Comparison of ENCODE assay signal across 15 mouse cellular contexts in the genomic region with DNA sequence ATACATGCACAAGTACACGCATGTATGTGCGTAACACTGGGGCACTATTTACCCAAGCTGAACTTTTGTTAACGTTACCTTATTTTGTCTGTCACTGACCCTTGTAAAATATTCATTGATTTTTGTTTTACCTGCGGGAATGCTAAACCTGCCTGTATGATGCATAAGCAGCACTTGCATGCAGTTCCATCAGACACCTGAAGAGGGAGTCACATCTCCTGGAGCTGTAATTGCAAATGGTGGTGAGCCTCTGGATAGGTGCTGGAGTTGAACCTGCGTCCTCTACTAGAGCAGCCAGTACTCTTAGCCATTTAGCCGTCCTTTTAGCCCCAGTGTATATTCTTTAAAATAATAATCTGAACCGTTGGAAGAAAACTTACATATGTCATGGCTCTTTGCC.
A peak's percentile ranks its signal among the peaks of the same experiment; 100 is the strongest.
DNase-seq lines count a peak whose midpoint lies in the region; ATAC-seq and TF ChIP-seq lines count a peak whose summit lies in the region.
"Had no signal": no experiment of that assay in that cellular context is flagged by ENCODE, and none has a peak within 500 bp of the region (broad histone marks: within the 10 kb centered on the region; RNA-seq: fewer than 3 reads in every experiment).

No protein-coding gene starts in this region.

- TF ChIP-seq EP300 in heart, adult 2 months (IDR thresholded peaks at IDR 0.05; ENCODE audit: insufficient read depth, low read depth, low read length), result no peak
- TF ChIP-seq EP300 in liver, postnatal 0 days (IDR thresholded peaks at IDR 0.05; ENCODE audit: low read depth), result no peak

- no peaks in the 10 kb centered on the region; the same call in 1 of the 2 replicates for H3K36me3 ChIP-seq in heart, adult 2 months (ENCODE audit: control insufficient read depth, insufficient read depth, low read length)
- 0 out of 2 replicates have a peak, but pooled peaks cover 3% of the 10 kb centered on the region for H3K36me3 ChIP-seq in heart, embryonic 11.5 days (ENCODE audit: control insufficient read depth, insufficient read depth, low read length)
- H3K36me3 ChIP-seq in liver, postnatal 0 days (replicated peaks; ENCODE audit: insufficient read depth, low read length), result no peaks in the 10 kb centered on the region
- no peaks in the 10 kb centered on the region for H3K36me3 ChIP-seq in liver, embryonic 11.5 days (ENCODE audit: control insufficient read depth, insufficient read depth, low read length)
- H3K36me3 ChIP-seq in forebrain, postnatal 0 days (ENCODE audit: insufficient read depth), result peaks cover 8% of the 10 kb centered on the region; the same call in 1 of the 2 replicates
- H3K36me3 ChIP-seq: heart, embryonic 15.5 days; hindbrain, embryonic 15.5 days had no signal

- no peak for DNase-seq in heart, adult 2 months
- no peak for DNase-seq in liver, postnatal 0 days
- no peak for DNase-seq in liver, embryonic 11.5 days (ENCODE audit: low spot score)
- peak; percentile 85 for DNase-seq in ES-CJ7 (ENCODE audit: low read depth, low spot score)
- DNase-seq in forebrain, postnatal 0 days, result no peak
- DNase-seq in embryo, embryonic 11 days, result no peak
- DNase-seq: cerebellum, adult 8-10 months; thymus, adult 18-20 months had no signal

- 97% methylated on average over 7 of the region's 7 CpGs for WGBS in heart, adult 2 months
- 90% methylated on average over 7 of the region's 7 CpGs for WGBS in heart, embryonic 11.5 days (ENCODE audit: insufficient replicate concordance)
- 74% methylated on average over 7 of the region's 7 CpGs for WGBS in liver, postnatal 0 days (ENCODE audit: insufficient replicate concordance)
- 85% methylated on average over 7 of the region's 7 CpGs for WGBS in liver, embryonic 11.5 days
- 97% methylated on average over 7 of the region's 7 CpGs for WGBS in forebrain, postnatal 0 days

- H3K4me2 ChIP-seq in heart, embryonic 11.5 days, result no peak overlapping the region
- no peak overlapping the region for H3K4me2 ChIP-seq in liver, postnatal 0 days (ENCODE audit: low read depth, low read length)
- H3K4me2 ChIP-seq in liver, embryonic 11.5 days, result no peak overlapping the region
- H3K4me2 ChIP-seq in forebrain, postnatal 0 days (ENCODE audit: low read depth), result no peak overlapping the region
- H3K4me2 ChIP-seq: heart, embryonic 15.5 days; hindbrain, embryonic 15.5 days; kidney, embryonic 15.5 days; lung, embryonic 14.5 days had no signal

- ATAC-seq in heart, embryonic 11.5 days (replicated peaks; ENCODE audit: insufficient number of reproducible peaks, low FRiP score, low TSS enrichment), result no peak
- no peak for ATAC-seq in liver, postnatal 0 days
- ATAC-seq in liver, embryonic 11.5 days (replicated peaks; ENCODE audit: low FRiP score), result no peak
- no peak for ATAC-seq in forebrain, postnatal 0 days

- H3K9ac ChIP-seq in heart, adult 2 months (ENCODE audit: low read depth, low read length), result no peak overlapping the region
- no peak overlapping the region for H3K9ac ChIP-seq in heart, embryonic 11.5 days (ENCODE audit: low read depth, low read length)
- H3K9ac ChIP-seq in liver, postnatal 0 days (replicated peaks), result no peak overlapping the region
- H3K9ac ChIP-seq in liver, embryonic 11.5 days (ENCODE audit: low read depth, low read length), result no peak overlapping the region
- no peak overlapping the region for H3K9ac ChIP-seq in forebrain, postnatal 0 days
- H3K9ac ChIP-seq: heart, embryonic 15.5 days; hindbrain, embryonic 15.5 days; kidney, embryonic 15.5 days; lung, embryonic 14.5 days had no signal

- TF ChIP-seq POLR2A in heart, adult 2 months (IDR thresholded peaks at IDR 0.05; ENCODE audit: insufficient read depth, low read depth, low read length), result no peak
- TF ChIP-seq POLR2A in cortical plate, adult 2 months (IDR thresholded peaks at IDR 0.05; ENCODE audit: extremely low read depth, insufficient read depth, low read length), result no peak

- H3K4me1 ChIP-seq in heart, adult 2 months (ENCODE audit: control insufficient read depth, insufficient read depth, low read length), result peaks cover 3% of the 10 kb centered on the region
- peaks cover 8% of the 10 kb centered on the region for H3K4me1 ChIP-seq in heart, embryonic 11.5 days (ENCODE audit: control insufficient read depth, insufficient read depth, low read length)
- no peaks in the 10 kb centered on the region for H3K4me1 ChIP-seq in liver, postnatal 0 days (ENCODE audit: insufficient read depth)
- H3K4me1 ChIP-seq in liver, embryonic 11.5 days (replicated peaks; ENCODE audit: control insufficient read depth, insufficient read depth, low read length), result no peaks in the 10 kb centered on the region
- H3K4me1 ChIP-seq in cortical plate, adult 2 months (ENCODE audit: control insufficient read depth, insufficient read depth, low read length), result peaks cover 2% of the 10 kb centered on the region; the same call in 1 of the 2 replicates
- H3K4me1 ChIP-seq in forebrain, postnatal 0 days (ENCODE audit: insufficient read depth), result no peaks in the 10 kb centered on the region

- H3K27ac ChIP-seq in heart, adult 2 months, result no peak overlapping the region
- no peak overlapping the region for H3K27ac ChIP-seq in heart, embryonic 11.5 days (ENCODE audit: low read depth, low read length)
- H3K27ac ChIP-seq in liver, postnatal 0 days (ENCODE audit: low read depth), result no peak overlapping the region
- H3K27ac ChIP-seq in liver, embryonic 11.5 days (ENCODE audit: low read depth, low read length), result no peak overlapping the region
- H3K27ac ChIP-seq in cortical plate, adult 2 months (ENCODE audit: insufficient read depth, low read length), result no peak overlapping the region
- no peak overlapping the region for H3K27ac ChIP-seq in forebrain, postnatal 0 days (ENCODE audit: low read depth, low read length)
- H3K27ac ChIP-seq: hindbrain, embryonic 15.5 days; kidney, embryonic 15.5 days had no signal

- H3K27me3 ChIP-seq in heart, adult 2 months (ENCODE audit: control insufficient read depth, insufficient read depth, low read length), result no peaks in the 10 kb centered on the region
- no peaks in the 10 kb centered on the region for H3K27me3 ChIP-seq in heart, embryonic 11.5 days (ENCODE audit: control insufficient read depth, insufficient read depth, low read length)
- no peaks in the 10 kb centered on the region for H3K27me3 ChIP-seq in liver, postnatal 0 days (ENCODE audit: insufficient read depth, low read length)
- H3K27me3 ChIP-seq in liver, embryonic 11.5 days (replicated peaks; ENCODE audit: control insufficient read depth, insufficient read depth, low read length), result no peaks in the 10 kb centered on the region
- no peaks in the 10 kb centered on the region for H3K27me3 ChIP-seq in forebrain, postnatal 0 days (ENCODE audit: insufficient read depth, low read length)
- H3K27me3 ChIP-seq: heart, embryonic 15.5 days; hindbrain, embryonic 15.5 days; kidney, embryonic 15.5 days had no signal

- intact Hi-C loops in heart, adult 2 months (cut with DNase I), result no loop called here

- peaks cover 6% of the 10 kb centered on the region; the same call in 1 of the 2 replicates for H3K79me2 ChIP-seq in heart, adult 2 months (replicated peaks; ENCODE audit: control insufficient read depth, insufficient read depth, low read length)

- H3K4me3 ChIP-seq in heart, adult 2 months, result no peak overlapping the region
- H3K4me3 ChIP-seq in heart, embryonic 11.5 days (ENCODE audit: low read depth, low read length), result no peak overlapping the region
- H3K4me3 ChIP-seq in liver, postnatal 0 days (ENCODE audit: low read depth, low read length), result no peak overlapping the region
- no peak overlapping the region for H3K4me3 ChIP-seq in liver, embryonic 11.5 days (ENCODE audit: low read depth, low read length)
- H3K4me3 ChIP-seq in cortical plate, adult 2 months (ENCODE audit: insufficient read depth, low read length), result no peak overlapping the region
- no peak overlapping the region for H3K4me3 ChIP-seq in forebrain, postnatal 0 days (ENCODE audit: low read depth, low read length)
- H3K4me3 ChIP-seq: erythroblast, embryonic 14.5 days; heart, embryonic 15.5 days; hindbrain, embryonic 15.5 days; kidney, embryonic 15.5 days had no signal

- TF ChIP-seq CTCF in heart, adult 2 months (IDR thresholded peaks at IDR 0.05), result peak; percentile 67
- TF ChIP-seq CTCF in liver, postnatal 0 days (IDR thresholded peaks at IDR 0.05; ENCODE audit: low read depth), result peak; percentile 34
- TF ChIP-seq CTCF in cortical plate, adult 2 months (IDR thresholded peaks at IDR 0.05; ENCODE audit: extremely low read depth, insufficient read depth, low read length), result peak; percentile 23; the same call in 1 of the 2 replicates
- TF ChIP-seq CTCF in forebrain, postnatal 0 days (IDR thresholded peaks at IDR 0.05; ENCODE audit: low read depth), result no peak; the same call in 1 of the 2 replicates

- no peaks in the 10 kb centered on the region for H3K9me3 ChIP-seq in heart, embryonic 11.5 days (replicated peaks; ENCODE audit: control insufficient read depth, low read length)
- H3K9me3 ChIP-seq in liver, postnatal 0 days (ENCODE audit: low read length), result no peaks in the 10 kb centered on the region
- H3K9me3 ChIP-seq in liver, embryonic 11.5 days (ENCODE audit: control insufficient read depth, low read length), result peaks cover 3% of the 10 kb centered on the region; the same call in 1 of the 2 replicates
- no peaks in the 10 kb centered on the region for H3K9me3 ChIP-seq in forebrain, postnatal 0 days (ENCODE audit: low read length)
- H3K9me3 ChIP-seq: heart, embryonic 15.5 days; hindbrain, embryonic 15.5 days; kidney, embryonic 15.5 days had no signal
